Comparison of ENCODE assay signal across 10 mouse cellular contexts in genomic region chr16:23270913-23271253, GRCm38 (mm10). TPM values are rescaled to one million over a fixed set of nuclear protein-coding genes. Genes with fewer than 3 reads are reported as not detected.
DNase-seq lines count a peak whose midpoint lies in the region; ATAC-seq lines count a peak whose summit lies in the region.
"Had no signal": no experiment of that assay in that cellular context is flagged by ENCODE, and none has a peak within 500 bp of the region (broad histone marks: within the 10 kb centered on the region; RNA-seq: fewer than 3 reads in every experiment).

No protein-coding gene starts in this region.

- peaks cover 22% of the 10 kb centered on the region for H3K27me3 ChIP-seq in heart, embryonic 13.5 days (replicated peaks)
- H3K27me3 ChIP-seq in hindbrain, embryonic 10.5 days (ENCODE audit: insufficient read depth, poor library complexity, severe bottlenecking), result no peaks in the 10 kb centered on the region
- no peaks in the 10 kb centered on the region for H3K27me3 ChIP-seq in midbrain, embryonic 12.5 days

- 0 out of 2 replicates have a peak overlapping the region, but pooled peaks have one; percentile 20 for H3K27ac ChIP-seq in heart, embryonic 13.5 days (replicated peaks)
- peak overlapping the region; percentile 83 for H3K27ac ChIP-seq in hindbrain, embryonic 10.5 days
- H3K27ac ChIP-seq in midbrain, embryonic 12.5 days (replicated peaks), result peak overlapping the region; percentile 75
- H3K27ac ChIP-seq: liver, embryonic 12.5 days had no signal

- H3K36me3 ChIP-seq in heart, embryonic 13.5 days, result 0 out of 2 replicates have a peak, but pooled peaks cover 5% of the 10 kb centered on the region
- peaks cover 9% of the 10 kb centered on the region; the same call in 1 of the 2 replicates for H3K36me3 ChIP-seq in hindbrain, embryonic 10.5 days
- no peaks in the 10 kb centered on the region for H3K36me3 ChIP-seq in midbrain, embryonic 12.5 days
- H3K36me3 ChIP-seq: liver, embryonic 12.5 days had no signal

- WGBS in heart, embryonic 13.5 days, result 5% methylated on average over 3 of the region's 3 CpGs
- 4% methylated on average over 3 of the region's 3 CpGs for WGBS in hindbrain, embryonic 10.5 days
- 4% methylated on average over 2 of the region's 3 CpGs for WGBS in midbrain, embryonic 12.5 days

- ATAC-seq in heart, embryonic 13.5 days (ENCODE audit: extremely low read depth, insufficient number of reproducible peaks, low FRiP score, low TSS enrichment), result no peak
- peak; percentile 67; the same call in 1 of the 2 replicates for ATAC-seq in midbrain, embryonic 12.5 days (ENCODE audit: low FRiP score, low read depth)
- ATAC-seq: liver, embryonic 12.5 days had no signal

- H3K4me3 ChIP-seq in heart, embryonic 13.5 days, result no peak overlapping the region
- no peak overlapping the region for H3K4me3 ChIP-seq in hindbrain, embryonic 10.5 days
- no peak overlapping the region for H3K4me3 ChIP-seq in midbrain, embryonic 12.5 days
- H3K4me3 ChIP-seq: liver, embryonic 12.5 days had no signal

- no peak for DNase-seq in heart, postnatal 10 days
- peak; percentile 54 for DNase-seq in ZHBTc4 (ENCODE audit: low read depth, low spot score)
- no peak for DNase-seq in hindbrain, embryonic 10.5 days (ENCODE audit: low spot score)
- DNase-seq in right cerebral cortex, postnatal 14 days, result no peak
- DNase-seq in spleen, adult 12 weeks (ENCODE audit: low spot score), result no peak
- DNase-seq in urinary bladder, postnatal 36 days (ENCODE audit: low spot score in 2 of 2), result no peak
- DNase-seq: gastrocnemius, postnatal 36 days had no signal

- H3K9me3 ChIP-seq in heart, embryonic 13.5 days, result no peaks in the 10 kb centered on the region
- H3K9me3 ChIP-seq in hindbrain, embryonic 10.5 days, result no peaks in the 10 kb centered on the region
- no peaks in the 10 kb centered on the region for H3K9me3 ChIP-seq in midbrain, embryonic 12.5 days
- H3K9me3 ChIP-seq: liver, embryonic 12.5 days had no signal

- no peak overlapping the region for H3K4me2 ChIP-seq in heart, embryonic 13.5 days
- no peak overlapping the region for H3K4me2 ChIP-seq in midbrain, embryonic 12.5 days (replicated peaks)
- H3K4me2 ChIP-seq: liver, embryonic 12.5 days had no signal

- intact Hi-C loops in heart, postnatal 10 days (cut with DNase I), result loop anchor here (2.0 kb wide), 1 partner anchor 44 kb away; no protein-coding TSS in a partner anchor

- peaks cover 45% of the 10 kb centered on the region for H3K4me1 ChIP-seq in heart, embryonic 13.5 days
- peaks cover 67% of the 10 kb centered on the region for H3K4me1 ChIP-seq in hindbrain, embryonic 10.5 days (replicated peaks)
- peaks cover 47% of the 10 kb centered on the region for H3K4me1 ChIP-seq in midbrain, embryonic 12.5 days

- H3K9ac ChIP-seq in heart, embryonic 13.5 days, result peak overlapping the region; percentile 33; the same call in 1 of the 2 replicates
- no peak overlapping the region for H3K9ac ChIP-seq in midbrain, embryonic 12.5 days (replicated peaks)
- H3K9ac ChIP-seq: liver, embryonic 12.5 days had no signal

RNA-seq across cellular contexts. Expression of gene St6gal1, which starts 46.3 kb away (rescaled TPM):
- polyA plus RNA-seq in heart, embryonic 13.5 days (2015; fragmentation: Nextera tagmentation; extraction: Ambion mirVana), result 15.9 and 18.1 TPM in 2 replicates
- total RNA-seq in heart, postnatal 10 days (2021), result 10 to 100 TPM; 14.4 to 17.9 TPM
- polyA plus RNA-seq in hindbrain, embryonic 10.5 days (2016; fragmentation: Nextera tagmentation; extraction: Ambion mirVana), result 22.8 and 26.6 TPM in 2 replicates
- polyA plus RNA-seq in midbrain, embryonic 12.5 days (2016; fragmentation: Nextera tagmentation; extraction: Ambion mirVana), result 39.9 and 46.6 TPM in 2 replicates

Comparison
In these comparisons a context has a peak if more than half of its experiments do, and no peak if none do; other contexts are left out.
1. H3K27ac ChIP-seq: peak in every context shown above with its lines; median percentile 83 in hindbrain, embryonic 10.5 days; 75 in midbrain, embryonic 12.5 days; 20 in heart, embryonic 13.5 days.